Mouse (Mus musculus) embryonic stem cell, embryonic (primary cell): ENCODE data around the gene Krt222.

Source experiments
- CTCF ChIA-PET, 4 experiments: fragments of 300-600 bp in 2 of 4; fragments of 350-600 bp in 2 of 4; sonication (Branson Sonifier 250); formaldehyde crosslinking; loops; one replicate each; lab custom pipeline; 2022; ENCODE audit warnings: inconsistent platforms in 2 of 4; lab: Charles Lee
- POLR2A ChIA-PET, 4 experiments: fragments of 300-600 bp in 2 of 4; fragments of 350-600 bp in 2 of 4; sonication (Branson Sonifier 250); formaldehyde crosslinking; loops; one replicate each; lab custom pipeline; 2022; ENCODE audit warnings: antibody characterized with exemption in 4 of 4, inconsistent platforms in 1 of 4; lab: Charles Lee

Krt222 gene

GRCm38 (mm10) chr11:99212693-99213092 is 31.2 kb downstream of the Krt222 start:
- ChIA-PET CTCF (no interaction called here), POLR2A (interaction anchor here in 2 of 4 experiments (1.0 to 3.5 kb wide), 4 partner anchors 16 to 35 kb away, joined by 3 to 12 read pairs (median 4); partner anchors contain the start of gene Smarce1 (in 1 of the 2))

- CTCF ChIA-PET = no interaction called here
- POLR2A ChIA-PET = interaction anchor here in 3 of 4 experiments (0.7 to 3.5 kb wide), 6 partner anchors 9 to 36 kb away, joined by 3 to 12 read pairs (median 4); partner anchors contain the start of gene Smarce1 (in 2 of the 3)
Measured at GRCm38 (mm10) chr11:99211964-99212363, 31.9 kb downstream of the Krt222 start.

GRCm38 (mm10) chr11:99208105-99208669 is 35.7 kb downstream of the Krt222 start:
- ChIA-PET CTCF (interaction anchor here in 1 of 4 experiments (1.1 kb wide), 1 partner anchor 8 kb away, joined by 3 read pairs; no protein-coding TSS in a partner anchor), POLR2A (interaction anchor here in 1 of 4 experiments (0.8 to 3.8 kb wide), 2 partner anchors 15 to 21 kb away, joined by 3 to 15 read pairs; no protein-coding TSS in a partner anchor)

GRCm38 (mm10) chr11:99207449-99207848 is 36.4 kb downstream of the Krt222 start:
- ChIA-PET POLR2A (interaction anchor here in 3 of 4 experiments (0.6 to 3.8 kb wide), 12 partner anchors 11 to 327 kb away, joined by 3 to 15 read pairs (median 4); no protein-coding TSS in a partner anchor), CTCF (interaction anchor here (0.5 to 1.9 kb wide), 31 partner anchors 8 to 898 kb away, joined by 3 to 10 read pairs (median 4); no protein-coding TSS in a partner anchor)

GRCm38 (mm10) chr11:99206954-99207353 is 36.9 kb downstream of the Krt222 start:
- ChIA-PET CTCF (interaction anchor here (0.5 to 1.9 kb wide), 49 partner anchors 9 to 1481 kb away, joined by 3 to 10 read pairs (median 3); no protein-coding TSS in a partner anchor), POLR2A (interaction anchor here in 3 of 4 experiments (0.6 to 3.8 kb wide), 14 partner anchors 11 to 328 kb away, joined by 3 to 15 read pairs (median 4); no protein-coding TSS in a partner anchor)

- ChIA-PET CTCF (interaction anchor here (0.5 to 2.0 kb wide), 15 partner anchors 11 to 264 kb away, joined by 3 to 10 read pairs (median 4); no protein-coding TSS in a partner anchor), POLR2A (interaction anchor here in 2 of 4 experiments (0.6 to 1.0 kb wide), 3 partner anchors 41 to 667 kb away, joined by 3 read pairs; no protein-coding TSS in a partner anchor)
Measured at GRCm38 (mm10) chr11:99189154-99189582, 54.7 kb downstream of the Krt222 start.

- ChIA-PET POLR2A (no interaction called here), CTCF (interaction anchor here in 2 of 4 experiments (0.6 kb wide), 2 partner anchors 123 to 847 kb away, joined by 3 to 7 read pairs; no protein-coding TSS in a partner anchor)
Measured at GRCm38 (mm10) chr11:99187348-99187747, 56.5 kb downstream of the Krt222 start.

- POLR2A ChIA-PET = no interaction called here
- CTCF ChIA-PET = interaction anchor here in 1 of 4 experiments (0.6 kb wide), 1 partner anchor 847 kb away, joined by 7 read pairs; no protein-coding TSS in a partner anchor
Measured at GRCm38 (mm10) chr11:99186836-99187235, 57.0 kb downstream of the Krt222 start.
